Mouse (Mus musculus) embryonic facial prominence, embryonic 11.5 days (tissue): ENCODE results near the gene Txnrd1. TPM values are rescaled to one million over a fixed set of nuclear protein-coding genes. Genes with fewer than 3 reads are reported as not detected.

Experiments
- ATAC-seq: fragments of 200-750 bp; cut with Nextera tagmentation; replicated peaks from 2 replicates; pipeline ENCODE4 v1.8.0; 2017; ENCODE audit warnings: low read depth; ENCODE audit not compliant: insufficient number of reproducible peaks, low FRiP score, low TSS enrichment
- DNase-seq: peaks from one replicate; pipeline ENCODE4 v3.0.0-alpha.2; 2015; ENCODE audit warnings: low spot score
- H3K27ac ChIP-seq: fragments of 300-500 bp; sonication (generic); replicated peaks from 2 replicates; pipeline ENCODE4 v1.5.1; 2014; ENCODE audit warnings: mild to moderate bottlenecking, low read depth, low read length, control low read depth
- H3K27me3 ChIP-seq: fragments of 300-500 bp; sonication (generic); 2 replicates; pipeline ENCODE4 v1.6.1; 2014; ENCODE audit warnings: mild to moderate bottlenecking, low read length, moderate library complexity, mixed read lengths; ENCODE audit not compliant: control insufficient read depth, insufficient read depth
- H3K36me3 ChIP-seq: fragments of 300-500 bp; sonication (generic); replicated peaks from 2 replicates; pipeline ENCODE4 v1.6.1; 2014; ENCODE audit warnings: low read depth, mild to moderate bottlenecking, low read length, moderate library complexity, mixed read lengths; ENCODE audit not compliant: control insufficient read depth, insufficient read depth
- H3K4me1 ChIP-seq: fragments of 300-500 bp; sonication (generic); 2 replicates; pipeline ENCODE4 v1.6.1; 2014; ENCODE audit warnings: low read length, mixed read lengths; ENCODE audit not compliant: control insufficient read depth, insufficient read depth
- H3K4me2 ChIP-seq: fragments of 300-500 bp; sonication (generic); 2 replicates; pipeline ENCODE4 v1.6.1; 2014; ENCODE audit warnings: low read depth, mild to moderate bottlenecking, control low read depth, low read length, moderate library complexity
- H3K4me3 ChIP-seq: fragments of 300-500 bp; sonication (generic); 2 replicates; pipeline ENCODE4 v1.5.1; 2014; ENCODE audit warnings: low read depth, low read length, control low read depth
- H3K9ac ChIP-seq: fragments of 300-500 bp; sonication (generic); replicated peaks from 2 replicates; pipeline ENCODE4 v1.6.1; 2014; ENCODE audit warnings: mild to moderate bottlenecking, control low read depth, low read length
- H3K9me3 ChIP-seq: fragments of 300-500 bp; sonication (generic); replicated peaks from 2 replicates; pipeline ENCODE4 v1.6.1; 2016; ENCODE audit warnings: mild to moderate bottlenecking, low read length, inconsistent platforms, mixed read lengths; ENCODE audit not compliant: control insufficient read depth
- WGBS: fragments of 180-500 bp; shearing (Covaris S2); extraction: QIAGEN DNeasy Blood & Tissue Kit; methylation state at CpG from one replicate; pipeline ENCODE4 v1.1.7; 2014; 5-methylcytosine and 5-hydroxymethylcytosine counted together
- polyA plus RNA-seq: library from polyadenylated mRNA; unstranded; fragments of >200 nt; fragmentation: Nextera tagmentation; extraction: Ambion mirVana; gene quantifications from 2 replicates; pipeline ENCODE4 v1.2.1, GENCODE M21; 2014

The Txnrd1 gene
- polyA plus RNA-seq, 1 experiment from 2014 or later: 180 TPM

DNA sequence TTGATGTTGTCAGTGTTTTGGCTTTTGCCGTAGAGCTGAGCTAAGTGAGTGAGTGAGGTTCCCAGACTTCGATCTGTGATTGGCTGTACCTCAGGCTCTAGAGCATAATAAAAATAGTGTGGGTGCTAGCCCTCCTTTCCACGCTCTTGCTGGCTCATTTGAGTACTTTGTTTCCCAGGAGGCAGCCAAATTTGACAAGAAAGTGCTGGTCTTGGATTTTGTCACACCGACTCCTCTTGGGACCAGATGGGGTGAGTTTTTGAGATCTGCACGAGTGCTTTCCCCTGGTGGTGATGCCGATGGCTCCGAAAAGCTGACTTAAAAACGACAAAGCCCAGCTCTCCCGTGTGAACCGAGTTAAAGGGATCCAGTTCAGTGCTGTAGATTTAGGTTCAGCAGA lies 41.7 kb downstream of the Txnrd1 start:
- Histone ChIP-seq H3K36me3 (peaks cover 19% of the 10 kb centered on the region), H3K4me2 (no peak overlapping the region), H3K9me3 (no peaks in the 10 kb centered on the region), H3K27me3 (no peaks in the 10 kb centered on the region), H3K27ac (no peak overlapping the region), H3K4me3 (no peak overlapping the region), H3K9ac (no peak overlapping the region), H3K4me1 (no peaks in the 10 kb centered on the region; the same call in 1 of the 2 replicates)
- DNase-seq (no peak), ATAC-seq (no peak)
- 91% methylated on average over 10 of the region's 10 CpGs for WGBS

DNA sequence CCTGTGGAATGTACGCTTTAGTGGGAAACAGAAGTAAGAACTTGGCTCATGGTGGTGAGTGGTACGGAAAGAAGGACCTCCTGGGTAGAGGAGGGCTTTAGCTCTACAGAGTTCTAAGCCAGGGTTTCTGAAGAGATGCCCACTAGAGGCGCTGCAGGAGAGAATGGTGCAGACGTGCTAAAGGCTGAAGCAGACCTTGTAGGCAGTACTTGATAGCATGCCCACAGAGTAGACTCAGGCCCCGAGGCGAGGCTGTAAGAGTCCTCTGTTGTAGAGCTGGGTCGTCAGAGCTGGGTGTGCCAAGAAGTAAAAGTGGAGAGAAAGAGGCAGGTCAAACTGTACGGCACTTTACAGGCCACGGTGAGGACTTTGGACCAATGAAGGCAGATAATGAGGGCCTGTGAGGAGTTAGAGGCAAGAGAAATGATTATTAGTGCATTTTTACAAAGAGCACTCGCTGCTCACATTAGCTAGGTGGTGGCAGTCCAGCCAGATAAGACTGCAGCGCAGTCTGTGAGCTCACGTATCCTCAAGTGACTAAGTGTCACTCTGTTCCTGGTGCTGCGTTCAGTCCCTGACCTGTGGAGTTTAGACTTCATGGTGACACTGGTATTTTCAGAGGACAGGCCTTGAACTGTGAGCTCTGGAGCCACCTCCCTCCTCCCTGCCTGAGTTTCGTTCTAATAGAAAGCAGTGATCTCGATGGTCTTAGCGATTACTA lies 42.5 kb downstream of the Txnrd1 start:
- Histone ChIP-seq H3K36me3 (peaks cover 20% of the 10 kb centered on the region), H3K4me2 (no peak overlapping the region), H3K4me1 (no peaks in the 10 kb centered on the region; the same call in 1 of the 2 replicates), H3K27ac (no peak overlapping the region), H3K4me3 (no peak overlapping the region), H3K9ac (no peak overlapping the region), H3K27me3 (no peaks in the 10 kb centered on the region), H3K9me3 (no peaks in the 10 kb centered on the region)
- WGBS: 77% methylated on average over 16 of the region's 16 CpGs
- DNase-seq (peak; percentile 47), ATAC-seq (no peak)

- Histone ChIP-seq H3K4me1 (no peaks in the 10 kb centered on the region), H3K4me3 (no peak overlapping the region), H3K27me3 (no peaks in the 10 kb centered on the region), H3K9me3 (no peaks in the 10 kb centered on the region), H3K36me3 (peaks cover 15% of the 10 kb centered on the region), H3K4me2 (no peak overlapping the region), H3K27ac (no peak overlapping the region), H3K9ac (no peak overlapping the region)
- ATAC-seq (no peak), DNase-seq (no peak)
- 95% methylated on average over 6 of the region's 6 CpGs for WGBS
These were observed 53.6 kb downstream of the Txnrd1 start for GRCm38 (mm10) chr10:82887354-82887753.

- DNase-seq: no peak
- Histone ChIP-seq H3K36me3 (peaks cover 14% of the 10 kb centered on the region), H3K9me3 (no peaks in the 10 kb centered on the region), H3K9ac (no peak overlapping the region), H3K4me3 (no peak overlapping the region), H3K4me2 (no peak overlapping the region), H3K27me3 (no peaks in the 10 kb centered on the region), H3K27ac (no peak overlapping the region), H3K4me1 (no peaks in the 10 kb centered on the region)
- whole genome bisulfite sequencing: 92% methylated on average over 8 of the region's 8 CpGs
- ATAC-seq: no peak
These were observed 54.8 kb downstream of the Txnrd1 start for GRCm38 (mm10) chr10:82888576-82888975.

GRCm38 (mm10) chr10:82889447-82889973 lies 55.8 kb downstream of the Txnrd1 start:
- no peak overlapping the region for H3K27ac ChIP-seq
- H3K36me3 ChIP-seq: peaks cover 14% of the 10 kb centered on the region
- no peak overlapping the region for H3K4me2 ChIP-seq
- H3K9me3 ChIP-seq: no peaks in the 10 kb centered on the region
- no peaks in the 10 kb centered on the region for H3K4me1 ChIP-seq
- no peaks in the 10 kb centered on the region for H3K27me3 ChIP-seq
- no peak overlapping the region for H3K9ac ChIP-seq
- no peak overlapping the region for H3K4me3 ChIP-seq
- 86% methylated on average over 9 of the region's 9 CpGs for WGBS
- DNase-seq (no peak), ATAC-seq (no peak)

GRCm38 (mm10) chr10:82890936-82891335 lies 57.2 kb downstream of the Txnrd1 start:
- H3K36me3 ChIP-seq: peaks cover 11% of the 10 kb centered on the region

DNA sequence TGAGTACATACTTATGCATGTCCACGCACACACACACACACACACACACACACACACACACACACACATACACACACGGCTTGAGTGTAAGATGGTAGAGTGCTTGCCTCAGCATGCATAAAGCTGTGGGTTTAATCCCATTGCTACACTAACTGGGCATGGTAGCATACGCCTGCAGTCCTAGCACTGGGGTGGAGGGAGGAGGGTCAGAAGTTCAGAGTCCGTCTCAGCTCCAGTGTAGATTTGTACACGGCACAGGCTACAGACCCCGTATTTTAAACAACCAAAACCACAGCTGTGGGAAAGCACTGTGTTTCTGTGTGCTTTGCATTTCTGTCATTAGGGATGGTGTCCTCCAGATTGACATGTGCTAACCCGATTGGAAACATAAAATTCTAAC lies 57.7 kb downstream of the Txnrd1 start:
- Histone ChIP-seq H3K9me3 (no peaks in the 10 kb centered on the region), H3K4me1 (no peaks in the 10 kb centered on the region), H3K27ac (no peak overlapping the region), H3K4me2 (no peak overlapping the region), H3K27me3 (no peaks in the 10 kb centered on the region), H3K9ac (no peak overlapping the region), H3K36me3 (peaks cover 12% of the 10 kb centered on the region), H3K4me3 (no peak overlapping the region)
- ATAC-seq (no peak), DNase-seq (no peak)
- 83% methylated on average over 7 of the region's 7 CpGs for WGBS

More at GRCm38 (mm10) chr10:82890936-82891335, 57.2 kb downstream of the Txnrd1 start:
- Histone ChIP-seq H3K27me3 (no peaks in the 10 kb centered on the region), H3K4me3 (no peak overlapping the region), H3K4me2 (no peak overlapping the region), H3K4me1 (no peaks in the 10 kb centered on the region), H3K9ac (no peak overlapping the region), H3K9me3 (no peaks in the 10 kb centered on the region), H3K27ac (no peak overlapping the region)
- DNase-seq (no peak), ATAC-seq (no peak)
- WGBS: 83% methylated on average over 2 of the region's 2 CpGs

DNA sequence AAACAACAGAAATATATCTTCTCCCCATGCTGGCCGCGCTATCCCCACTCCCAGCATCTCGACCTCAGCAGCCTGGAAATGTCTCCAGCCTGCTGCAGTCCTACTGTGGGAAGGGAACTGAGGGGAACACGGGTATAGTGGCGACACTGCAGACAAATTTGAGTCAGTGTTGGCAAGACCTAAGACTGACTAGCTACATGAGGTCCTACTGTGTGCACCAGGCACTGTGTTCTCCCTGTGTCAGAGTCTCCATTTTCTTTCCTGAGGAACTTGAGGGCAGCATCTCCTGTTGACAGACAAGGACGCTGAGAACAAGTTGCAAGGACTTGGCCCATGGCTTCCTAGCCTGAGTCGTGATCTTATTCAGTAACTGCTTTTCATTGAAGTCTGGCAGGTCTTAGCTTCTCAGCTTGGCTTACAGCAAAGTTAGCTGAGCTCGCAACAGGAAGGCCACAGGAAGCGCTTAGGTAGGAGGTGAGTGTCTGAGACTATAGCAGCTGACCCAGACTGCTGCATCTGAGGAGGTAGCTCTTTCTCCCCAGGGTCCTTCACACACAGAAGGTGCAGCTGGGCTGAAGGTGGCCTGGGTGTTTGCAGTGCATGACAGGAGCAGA lies 58.8 kb downstream of the Txnrd1 start:
- H3K27ac ChIP-seq: no peak overlapping the region
- no peak overlapping the region for H3K4me3 ChIP-seq
- ATAC-seq (no peak), DNase-seq (no peak)
- H3K4me2 ChIP-seq: no peak overlapping the region
- H3K36me3 ChIP-seq: peaks cover 14% of the 10 kb centered on the region
- H3K27me3 ChIP-seq: no peaks in the 10 kb centered on the region
- WGBS: 85% methylated on average over 9 of the region's 9 CpGs
- no peaks in the 10 kb centered on the region for H3K9me3 ChIP-seq
- H3K4me1 ChIP-seq: no peaks in the 10 kb centered on the region
- no peak overlapping the region for H3K9ac ChIP-seq
